Mouse (Mus musculus) heart, adult 2 months (tissue): ENCODE results near the gene Asb2.

Experiments
- CTCF ChIP-seq: fragments of 200-600 bp; IDR thresholded peaks from 2 replicates; pipeline ENCODE4 v1.8.1; 2022; ENCODE audit warnings: antibody characterized with exemption, mild to moderate bottlenecking, moderate library complexity
- EP300 ChIP-seq: fragments of 200-500 bp; IDR thresholded peaks from 2 replicates; pipeline ENCODE4 v1.6.1; 2011; ENCODE audit warnings: low read depth, low read length, control low read depth; ENCODE audit not compliant: insufficient read depth
- POLR2A ChIP-seq: fragments of 200-500 bp; IDR thresholded peaks from 2 replicates; pipeline ENCODE4 v1.6.1; 2011; ENCODE audit warnings: mild to moderate bottlenecking, low read depth, low read length, control low read depth; ENCODE audit not compliant: insufficient read depth

GRCm38 (mm10) chr12:103273732-103274131 is 82.1 kb downstream of the Asb2 start:
- TF ChIP-seq POLR2A: no peak
- no peak for TF ChIP-seq EP300
- TF ChIP-seq CTCF: no peak
